Mouse (Mus musculus) embryonic fibroblast, embryonic 13.5 days (primary cell): Measurements from ENCODE around the gene Myef2.

ENCODE experiments used
- CTCF ChIP-seq: IDR thresholded peaks from 2 replicates; pipeline ENCODE4 v1.5.1; 2011; ENCODE audit warnings: mild to moderate bottlenecking, control low read depth, low read length, moderate library complexity, borderline replicate concordance; ENCODE audit not compliant: insufficient read depth
- POLR2A ChIP-seq: IDR thresholded peaks from 2 replicates; pipeline ENCODE4 v1.6.1; 2011; ENCODE audit warnings: low read depth, mild to moderate bottlenecking, control low read depth, low read length, moderate library complexity

- TF ChIP-seq POLR2A = no peak
- no peak for TF ChIP-seq CTCF
Measured at GRCm38 (mm10) chr2:125068696-125069095, 54.8 kb downstream of the Myef2 start.
